Mouse (Mus musculus): ENCODE data around the gene Ccdc122. TPM values are rescaled to one million over a fixed set of nuclear protein-coding genes. Genes with fewer than 3 reads are reported as not detected.
A peak's percentile ranks its signal among the peaks of the same experiment; 100 is the strongest.

Gene Ccdc122
- total RNA-seq, 2 experiments from 2014 or later, result 1.2 to 1.9 TPM

- DNase-seq, result no peak
Observed at GRCm38 (mm10) chr14:77130612-77131011, 94.0 kb downstream of the Ccdc122 start.

GRCm38 (mm10) chr14:77136936-77137335 lies 100.4 kb downstream of the Ccdc122 start:
- DNase-seq, result no peak

- peak; percentile 55 to 85 for DNase-seq
Observed at GRCm38 (mm10) chr14:77141324-77142282, 105.0 kb downstream of the Ccdc122 start.

- no peak for DNase-seq
Observed at GRCm38 (mm10) chr14:77145103-77145502, 108.5 kb downstream of the Ccdc122 start.

GRCm38 (mm10) chr14:77147635-77148034 lies 111.1 kb downstream of the Ccdc122 start:
- DNase-seq, result no peak

- no peak for DNase-seq
Observed at GRCm38 (mm10) chr14:77150556-77150955, 114.0 kb downstream of the Ccdc122 start.

GRCm38 (mm10) chr14:77151431-77151830 lies 114.9 kb downstream of the Ccdc122 start:
- peak; percentile 9 to 31 for DNase-seq

- DNase-seq, result peak; percentile 40 to 63
Observed at GRCm38 (mm10) chr14:77156222-77156910, 119.8 kb downstream of the Ccdc122 start, which contains the start of gene Enox1. Gene Enox1 (plus strand): TSS chr14:77156763.

- no peak for DNase-seq
Observed at GRCm38 (mm10) chr14:77156911-77157504, 120.4 kb downstream of the Ccdc122 start.

- peak; percentile 70 to 73 for DNase-seq
Observed at GRCm38 (mm10) chr14:77157505-77157911, 120.9 kb downstream of the Ccdc122 start.

- no peak for DNase-seq
Observed at GRCm38 (mm10) chr14:77159397-77159796, 122.8 kb downstream of the Ccdc122 start.

Other genes with a start within 250 kb of the Ccdc122 start
- gene Lacc1, start 132 bp downstream of the Ccdc122 start, total RNA-seq (2021), result 1 to 10 TPM; 2.4 to 3.3 TPM
- under 1 TPM; 0.75 to 0.89 TPM for gene Enox1, start 120.0 kb downstream of the Ccdc122 start, total RNA-seq (2021)

All from heart, adult 18-20 months (tissue).